Mouse (Mus musculus) liver, embryonic 15.5 days (tissue): Measurements from ENCODE around the gene Cdc20. TPM values are rescaled to one million over a fixed set of nuclear protein-coding genes. Genes with fewer than 3 reads are reported as not detected.
A peak's percentile ranks its signal among the peaks of the same experiment; 100 is the strongest.

Source experiments
- ATAC-seq: fragments of 200-750 bp; cut with Nextera tagmentation; 2 replicates; pipeline ENCODE4 v1.8.0; 2017; ENCODE audit warnings: moderate number of reproducible peaks, mild to moderate bottlenecking, moderate library complexity; ENCODE audit not compliant: insufficient read depth
- H3K27ac ChIP-seq: fragments of 300-500 bp; sonication (generic); replicated peaks from 2 replicates; pipeline ENCODE4 v1.5.1; 2015; ENCODE audit warnings: mild to moderate bottlenecking, inconsistent platforms
- H3K27me3 ChIP-seq: fragments of 300-500 bp; sonication (generic); 2 replicates; pipeline ENCODE4 v1.6.1; 2015; ENCODE audit warnings: mild to moderate bottlenecking, inconsistent platforms
- H3K36me3 ChIP-seq: fragments of 300-500 bp; sonication (generic); replicated peaks from 2 replicates; pipeline ENCODE4 v1.6.1; 2015; ENCODE audit warnings: moderate library complexity, mild to moderate bottlenecking, inconsistent platforms
- H3K4me1 ChIP-seq: fragments of 300-500 bp; sonication (generic); replicated peaks from 2 replicates; pipeline ENCODE4 v1.6.1; 2015; ENCODE audit warnings: inconsistent platforms
- H3K4me2 ChIP-seq: fragments of 300-500 bp; sonication (generic); 2 replicates; pipeline ENCODE4 v1.6.1; 2015; ENCODE audit warnings: moderate library complexity, mild to moderate bottlenecking, inconsistent platforms
- H3K4me3 ChIP-seq: fragments of 300-500 bp; sonication (generic); replicated peaks from 2 replicates; pipeline ENCODE4 v1.5.1; 2015; ENCODE audit warnings: mild to moderate bottlenecking, inconsistent platforms
- H3K9ac ChIP-seq: fragments of 300-500 bp; sonication (generic); 2 replicates; pipeline ENCODE4 v1.6.1; 2015; ENCODE audit warnings: moderate library complexity, mild to moderate bottlenecking, inconsistent platforms
- H3K9me3 ChIP-seq: fragments of 300-500 bp; sonication (generic); replicated peaks from 2 replicates; pipeline ENCODE4 v1.6.1; 2016; ENCODE audit warnings: inconsistent platforms
- WGBS: fragments of 180-500 bp; shearing (Covaris S2); methylation state at CpG from one replicate; pipeline ENCODE4 v1.1.7; 2015; ENCODE audit warnings: mixed read lengths; ENCODE audit not compliant: insufficient replicate concordance; 5-methylcytosine and 5-hydroxymethylcytosine counted together
- polyA plus RNA-seq: library from polyadenylated mRNA; unstranded; fragments of >200 nt; fragmentation: Nextera tagmentation; extraction: Ambion mirVana; gene quantifications from 2 replicates; pipeline ENCODE4 v1.2.1, GENCODE M21; 2015

Cdc20 gene
- 170 and 187 TPM in 2 replicates for polyA plus RNA-seq

- Histone ChIP-seq H3K27ac (peak within 1 kb of the TSS; percentile 94), H3K9me3 (no peaks in the 10 kb centered on the region), H3K36me3 (peaks cover 43% of the 10 kb centered on the region), H3K4me1 (peaks cover 50% of the 10 kb centered on the region), H3K9ac (peak within 1 kb of the TSS; percentile 87), H3K4me2 (peak within 1 kb of the TSS; percentile 80), H3K27me3 (no peaks in the 10 kb centered on the region), H3K4me3 (peak within 1 kb of the TSS; percentile 85)
- WGBS, result under 1% methylated on average over 67 of the region's 67 CpGs
- ATAC-seq, result peak; percentile 93
Measured at GRCm38 (mm10) chr4:118436820-118437603, at the start of gene Cdc20. TSS of gene Cdc20 (minus strand) at chr4:118437352.

GRCm38 (mm10) chr4:118476773-118477530 is 39.8 kb upstream of the Cdc20 start:
- H3K36me3 ChIP-seq, result no peaks in the 10 kb centered on the region
- no peaks in the 10 kb centered on the region for H3K4me1 ChIP-seq
- no peak overlapping the region for H3K9ac ChIP-seq
- no peak overlapping the region for H3K4me2 ChIP-seq
- no peak overlapping the region for H3K4me3 ChIP-seq
- WGBS, result 66% methylated on average over 15 of the region's 15 CpGs
- H3K9me3 ChIP-seq, result no peaks in the 10 kb centered on the region
- ATAC-seq, result no peak
- H3K27me3 ChIP-seq, result no peaks in the 10 kb centered on the region
- H3K27ac ChIP-seq, result no peak overlapping the region

GRCm38 (mm10) chr4:118472687-118473086 is 35.5 kb upstream of the Cdc20 start:
- Histone ChIP-seq H3K9me3 (no peaks in the 10 kb centered on the region), H3K27ac (no peak overlapping the region), H3K4me1 (no peaks in the 10 kb centered on the region), H3K27me3 (no peaks in the 10 kb centered on the region), H3K9ac (no peak overlapping the region), H3K4me2 (no peak overlapping the region), H3K36me3 (no peaks in the 10 kb centered on the region), H3K4me3 (no peak overlapping the region)
- WGBS, result 78% methylated on average over 11 of the region's 11 CpGs
- no peak for ATAC-seq

- Histone ChIP-seq H3K4me2 (no peak overlapping the region), H3K36me3 (no peaks in the 10 kb centered on the region), H3K4me1 (no peaks in the 10 kb centered on the region), H3K9me3 (no peaks in the 10 kb centered on the region), H3K27ac (no peak overlapping the region), H3K4me3 (no peak overlapping the region), H3K27me3 (no peaks in the 10 kb centered on the region), H3K9ac (no peak overlapping the region)
- ATAC-seq, result no peak
- 78% methylated on average over 6 of the region's 6 CpGs for WGBS
Measured at GRCm38 (mm10) chr4:118471281-118471680, 34.1 kb upstream of the Cdc20 start.

- Histone ChIP-seq H3K27me3 (no peaks in the 10 kb centered on the region), H3K9me3 (no peaks in the 10 kb centered on the region), H3K36me3 (no peaks in the 10 kb centered on the region), H3K27ac (no peak overlapping the region), H3K4me3 (no peak overlapping the region), H3K9ac (no peak overlapping the region), H3K4me1 (no peaks in the 10 kb centered on the region), H3K4me2 (no peak overlapping the region)
- ATAC-seq, result 0 out of 2 replicates have a peak, but pooled peaks have one; percentile 31
- WGBS, result 20% methylated on average over 11 of the region's 11 CpGs
Measured at GRCm38 (mm10) chr4:118465697-118466163, 28.6 kb upstream of the Cdc20 start.

GRCm38 (mm10) chr4:118464956-118465355 is 27.8 kb upstream of the Cdc20 start:
- WGBS, result 69% methylated on average over 3 of the region's 3 CpGs
- no peaks in the 10 kb centered on the region for H3K27me3 ChIP-seq
- no peak overlapping the region for H3K27ac ChIP-seq
- H3K9me3 ChIP-seq, result no peaks in the 10 kb centered on the region
- no peaks in the 10 kb centered on the region for H3K36me3 ChIP-seq
- ATAC-seq, result no peak
- no peaks in the 10 kb centered on the region for H3K4me1 ChIP-seq
- no peak overlapping the region for H3K4me2 ChIP-seq
- H3K4me3 ChIP-seq, result no peak overlapping the region
- no peak overlapping the region for H3K9ac ChIP-seq

GRCm38 (mm10) chr4:118457345-118457975 is 20.3 kb upstream of the Cdc20 start, which contains the start of gene Mpl:
TSS of gene Mpl (minus strand) at chr4:118457513.
- no peaks in the 10 kb centered on the region for H3K36me3 ChIP-seq
- no peak within 1 kb of the TSS for H3K4me2 ChIP-seq
- 33% methylated on average over 9 of the region's 9 CpGs for WGBS
- H3K9me3 ChIP-seq, result no peaks in the 10 kb centered on the region
- H3K27ac ChIP-seq, result no peak within 1 kb of the TSS
- no peak within 1 kb of the TSS; the same call in 1 of the 2 replicates for H3K9ac ChIP-seq
- H3K4me3 ChIP-seq, result no peak within 1 kb of the TSS
- H3K4me1 ChIP-seq, result 0 out of 2 replicates have a peak, but pooled peaks cover 3% of the 10 kb centered on the region
- H3K27me3 ChIP-seq, result no peaks in the 10 kb centered on the region
- ATAC-seq, result no peak

- H3K27me3 ChIP-seq, result no peaks in the 10 kb centered on the region
Measured at GRCm38 (mm10) chr4:118446415-118447153, 9.4 kb upstream of the Cdc20 start.

GRCm38 (mm10) chr4:118445781-118446414 is 8.7 kb upstream of the Cdc20 start:
- no peak overlapping the region for H3K27ac ChIP-seq
- 53% methylated on average over 18 of the region's 18 CpGs for WGBS
- peaks cover 7% of the 10 kb centered on the region for H3K4me1 ChIP-seq
- H3K36me3 ChIP-seq, result no peaks in the 10 kb centered on the region
- peak; percentile 42; the same call in 1 of the 2 replicates for ATAC-seq
- H3K4me3 ChIP-seq, result peak overlapping the region; percentile 22; the same call in 1 of the 2 replicates
- H3K9me3 ChIP-seq, result no peaks in the 10 kb centered on the region
- H3K9ac ChIP-seq, result no peak overlapping the region
- H3K27me3 ChIP-seq, result no peaks in the 10 kb centered on the region
- peak overlapping the region; percentile 50 for H3K4me2 ChIP-seq

More at GRCm38 (mm10) chr4:118446415-118447153, 9.4 kb upstream of the Cdc20 start:
- WGBS, result 63% methylated on average over 24 of the region's 24 CpGs
- H3K4me1 ChIP-seq, result peaks cover 7% of the 10 kb centered on the region
- no peak overlapping the region for H3K9ac ChIP-seq
- peak overlapping the region; percentile 50 for H3K4me2 ChIP-seq
- H3K27ac ChIP-seq, result no peak overlapping the region
- no peak for ATAC-seq
- no peaks in the 10 kb centered on the region for H3K9me3 ChIP-seq
- no peaks in the 10 kb centered on the region for H3K36me3 ChIP-seq
- H3K4me3 ChIP-seq, result peak overlapping the region; percentile 22; the same call in 1 of the 2 replicates

- no peak for ATAC-seq
- no peaks in the 10 kb centered on the region for H3K36me3 ChIP-seq
- no peak overlapping the region for H3K4me3 ChIP-seq
- peaks cover 7% of the 10 kb centered on the region for H3K4me1 ChIP-seq
- no peaks in the 10 kb centered on the region for H3K9me3 ChIP-seq
- WGBS, result 69% methylated on average over 10 of the region's 10 CpGs
- no peaks in the 10 kb centered on the region for H3K27me3 ChIP-seq
- H3K27ac ChIP-seq, result no peak overlapping the region
- H3K9ac ChIP-seq, result no peak overlapping the region
- no peak overlapping the region for H3K4me2 ChIP-seq
Measured at GRCm38 (mm10) chr4:118445088-118445487, 7.9 kb upstream of the Cdc20 start.
